Mouse (Mus musculus) midbrain, embryonic 12.5 days (tissue): Measurements from ENCODE around the gene Trmt1l. TPM values are rescaled to one million over a fixed set of nuclear protein-coding genes. Genes with fewer than 3 reads are reported as not detected.
"Not testable (repeated sequence)": the region's sequence is repeated elsewhere in the genome, so short reads cannot be mapped to it uniquely, and the experiment has no call there.

Source experiments
- ATAC-seq: fragments of 200-750 bp; cut with Nextera tagmentation; 2 replicates; pipeline ENCODE4 v1.8.0; 2017; ENCODE audit warnings: low read depth, moderate TSS enrichment, moderate library complexity; ENCODE audit not compliant: low FRiP score
- H3K27ac ChIP-seq: fragments of 300-500 bp; sonication (generic); replicated peaks from 2 replicates; pipeline ENCODE4 v1.5.1; 2016; ENCODE audit warnings: mild to moderate bottlenecking
- H3K27me3 ChIP-seq: fragments of 300-500 bp; sonication (generic); 2 replicates; pipeline ENCODE4 v1.6.1; 2016; ENCODE audit warnings: mild to moderate bottlenecking
- H3K36me3 ChIP-seq: fragments of 300-500 bp; sonication (generic); 2 replicates; pipeline ENCODE4 v1.6.1; 2016
- H3K4me1 ChIP-seq: fragments of 300-500 bp; sonication (generic); 2 replicates; pipeline ENCODE4 v1.6.1; 2016
- H3K4me2 ChIP-seq: fragments of 300-500 bp; sonication (generic); replicated peaks from 2 replicates; pipeline ENCODE4 v1.6.1; 2016; ENCODE audit warnings: mild to moderate bottlenecking, moderate library complexity
- H3K4me3 ChIP-seq: fragments of 300-500 bp; sonication (generic); 2 replicates; pipeline ENCODE4 v1.5.1; 2016; ENCODE audit warnings: mild to moderate bottlenecking
- H3K9ac ChIP-seq: fragments of 300-500 bp; sonication (generic); replicated peaks from 2 replicates; pipeline ENCODE4 v1.6.1; 2016; ENCODE audit warnings: mild to moderate bottlenecking, moderate library complexity
- H3K9me3 ChIP-seq: fragments of 300-500 bp; sonication (generic); 2 replicates; pipeline ENCODE4 v1.6.1; 2016; ENCODE audit warnings: mild to moderate bottlenecking
- WGBS: fragments of 180-500 bp; shearing (Covaris S2); methylation state at CpG from one replicate; pipeline ENCODE4 v1.1.7; 2016; 5-methylcytosine and 5-hydroxymethylcytosine counted together
- polyA plus RNA-seq: library from polyadenylated mRNA; unstranded; fragments of >200 nt; fragmentation: Nextera tagmentation; extraction: Ambion mirVana; gene quantifications from 2 replicates; pipeline ENCODE4 v1.2.1, GENCODE M21; 2016

The Trmt1l gene
- polyA plus RNA-seq, 1 experiment from 2014 or later: 66.7 TPM

- Histone ChIP-seq H3K4me1 (no peaks in the 10 kb centered on the region), H3K4me2 (no peak overlapping the region), H3K27me3 (no peaks in the 10 kb centered on the region), H3K9me3 (no peaks in the 10 kb centered on the region), H3K9ac (no peak overlapping the region), H3K36me3 (peaks cover 34% of the 10 kb centered on the region), H3K27ac (no peak overlapping the region), H3K4me3 (no peak overlapping the region)
- WGBS: 76% methylated on average over 9 of the region's 9 CpGs
- peak; percentile 56; the same call in 1 of the 2 replicates for ATAC-seq
These were observed 32.9 kb downstream of the Trmt1l start for GRCm38 (mm10) chr1:151461265-151461664.

DNA sequence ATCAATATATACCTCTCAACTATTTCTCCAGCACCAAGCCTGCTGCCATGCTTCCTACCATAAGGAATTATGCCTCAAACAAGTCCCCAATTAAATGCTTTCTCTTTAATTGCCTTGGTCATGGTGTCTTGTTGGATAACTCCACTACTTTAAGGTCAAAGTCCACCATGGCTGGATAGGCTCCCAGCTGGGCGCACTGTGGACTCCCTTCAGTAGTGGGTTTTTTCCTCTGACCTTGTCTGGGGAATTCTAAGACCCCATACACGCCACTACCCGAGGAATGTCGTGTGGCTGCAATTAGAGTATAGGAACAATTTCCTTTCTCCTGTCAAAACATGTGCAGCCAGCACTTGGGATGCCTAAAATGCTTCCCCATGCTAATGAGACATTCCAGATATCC is 36.6 kb downstream of the Trmt1l start:
- no peak for ATAC-seq
- WGBS: 74% methylated on average over 4 of the region's 4 CpGs
- H3K36me3 ChIP-seq: peaks cover 20% of the 10 kb centered on the region

DNA sequence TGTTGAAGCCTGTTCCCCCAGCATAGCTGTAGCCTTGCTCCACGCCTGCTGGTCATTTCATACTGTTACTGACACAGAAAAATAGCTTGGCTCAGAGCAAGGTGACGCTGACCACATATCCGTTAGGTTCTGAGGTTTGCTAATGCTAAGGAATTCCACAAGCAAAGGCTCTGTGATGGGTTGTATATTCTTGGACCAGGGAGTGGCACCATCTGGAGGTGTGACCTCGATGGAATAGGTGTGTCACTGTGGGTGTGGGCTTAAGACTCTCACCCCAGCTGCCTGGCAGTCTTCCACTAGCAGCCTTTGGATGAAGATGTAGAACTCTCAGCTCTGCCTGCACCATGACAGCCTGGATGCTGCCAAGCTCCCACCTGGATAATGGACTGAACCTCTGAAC is 38.2 kb downstream of the Trmt1l start:
- Histone ChIP-seq H3K4me2 (no peak overlapping the region), H3K36me3 (peaks cover 19% of the 10 kb centered on the region), H3K4me3 (no peak overlapping the region), H3K9me3 (no peaks in the 10 kb centered on the region), H3K27ac (no peak overlapping the region), H3K9ac (no peak overlapping the region), H3K4me1 (no peaks in the 10 kb centered on the region), H3K27me3 (no peaks in the 10 kb centered on the region)
- 92% methylated on average over 4 of the region's 4 CpGs for WGBS
- no peak for ATAC-seq

More for the DNA sequence above, 36.6 kb downstream of the Trmt1l start:
- H3K4me3 ChIP-seq: no peak overlapping the region
- no peak overlapping the region for H3K27ac ChIP-seq
- H3K4me1 ChIP-seq: no peaks in the 10 kb centered on the region
- no peak overlapping the region for H3K4me2 ChIP-seq
- no peaks in the 10 kb centered on the region for H3K9me3 ChIP-seq
- no peaks in the 10 kb centered on the region for H3K27me3 ChIP-seq
- H3K9ac ChIP-seq: no peak overlapping the region

DNA sequence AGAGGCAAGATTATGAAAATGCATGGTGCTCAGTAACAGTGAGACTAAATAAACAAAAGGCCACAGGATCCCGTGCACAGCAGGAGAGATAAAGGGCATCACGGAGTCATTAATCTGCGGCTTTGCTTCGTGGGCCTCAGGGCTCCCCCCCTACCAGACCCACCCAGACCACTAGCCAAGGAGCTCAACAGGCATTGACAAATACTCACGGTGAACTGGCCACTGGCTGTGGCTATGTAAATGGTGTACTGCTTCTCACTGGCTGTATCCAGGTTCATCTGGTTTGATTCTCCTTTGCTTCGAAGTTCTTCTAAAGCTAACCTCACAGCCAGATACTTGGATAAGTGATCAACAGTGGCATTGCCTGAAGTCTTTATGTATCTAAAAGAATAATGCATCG is 43.1 kb downstream of the Trmt1l start:
- no peak overlapping the region for H3K27ac ChIP-seq
- H3K4me1 ChIP-seq: no peaks in the 10 kb centered on the region
- H3K9me3 ChIP-seq: no peaks in the 10 kb centered on the region
- H3K36me3 ChIP-seq: peaks cover 61% of the 10 kb centered on the region
- no peak overlapping the region for H3K9ac ChIP-seq
- 43% methylated on average over 7 of the region's 7 CpGs for WGBS
- no peaks in the 10 kb centered on the region for H3K27me3 ChIP-seq
- no peak overlapping the region for H3K4me2 ChIP-seq
- no peak overlapping the region for H3K4me3 ChIP-seq
- ATAC-seq: no peak

DNA sequence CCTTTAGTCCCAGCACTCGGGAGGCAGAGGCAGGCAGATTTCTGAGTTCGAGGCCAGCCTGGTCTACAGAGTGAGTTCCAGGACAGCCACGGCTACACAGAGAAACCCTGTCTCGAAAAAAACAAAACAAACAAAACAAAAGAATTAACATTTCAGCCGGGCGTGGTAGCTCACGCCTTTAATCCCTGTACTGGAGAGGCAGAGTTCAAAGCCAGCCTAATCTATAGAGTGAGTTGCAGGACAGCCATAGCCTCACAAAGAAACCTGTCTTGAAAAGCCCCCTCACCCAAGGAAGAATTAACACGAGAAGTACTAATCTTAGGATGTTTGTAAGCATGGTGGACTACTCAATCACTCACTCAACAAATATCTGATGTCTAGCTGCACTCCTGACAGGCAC is 44.0 kb downstream of the Trmt1l start:
- not testable (repeated sequence) for H3K27ac ChIP-seq, H3K9me3 ChIP-seq, H3K4me3 ChIP-seq, H3K4me2 ChIP-seq, ATAC-seq, H3K4me1 ChIP-seq, H3K27me3 ChIP-seq, H3K9ac ChIP-seq
- 78% methylated on average over 8 of the region's 8 CpGs for WGBS
- H3K36me3 ChIP-seq: peaks cover 66% of the 10 kb centered on the region

DNA sequence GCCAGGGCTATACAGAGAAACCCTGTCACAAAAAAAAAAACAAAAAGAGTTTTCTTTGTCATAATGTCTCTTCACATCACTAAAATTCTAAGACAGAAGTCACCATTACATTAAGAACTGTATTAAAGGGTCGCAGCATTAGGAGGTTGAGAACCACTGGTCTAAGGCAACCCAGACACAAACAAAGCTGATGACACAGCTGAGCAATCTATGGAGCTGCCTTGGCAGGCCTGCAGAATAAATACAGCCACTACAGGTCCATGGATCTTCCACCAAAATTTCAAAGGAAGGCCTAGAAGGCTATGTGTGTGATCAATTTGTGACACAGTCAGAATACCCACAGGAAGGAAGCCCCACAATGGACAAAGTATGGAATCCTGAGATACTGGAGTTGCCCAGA is 54.2 kb downstream of the Trmt1l start:
- no peaks in the 10 kb centered on the region for H3K4me1 ChIP-seq
- H3K27ac ChIP-seq: no peak overlapping the region
- no peak overlapping the region for H3K9ac ChIP-seq
- no peaks in the 10 kb centered on the region for H3K9me3 ChIP-seq
- peaks cover 20% of the 10 kb centered on the region; the same call in 1 of the 2 replicates for H3K36me3 ChIP-seq
- H3K4me3 ChIP-seq: no peak overlapping the region
- no peak overlapping the region for H3K4me2 ChIP-seq
- H3K27me3 ChIP-seq: no peaks in the 10 kb centered on the region
- 100% methylated on average over 1 of the region's 1 CpGs for WGBS
- ATAC-seq: no peak

DNA sequence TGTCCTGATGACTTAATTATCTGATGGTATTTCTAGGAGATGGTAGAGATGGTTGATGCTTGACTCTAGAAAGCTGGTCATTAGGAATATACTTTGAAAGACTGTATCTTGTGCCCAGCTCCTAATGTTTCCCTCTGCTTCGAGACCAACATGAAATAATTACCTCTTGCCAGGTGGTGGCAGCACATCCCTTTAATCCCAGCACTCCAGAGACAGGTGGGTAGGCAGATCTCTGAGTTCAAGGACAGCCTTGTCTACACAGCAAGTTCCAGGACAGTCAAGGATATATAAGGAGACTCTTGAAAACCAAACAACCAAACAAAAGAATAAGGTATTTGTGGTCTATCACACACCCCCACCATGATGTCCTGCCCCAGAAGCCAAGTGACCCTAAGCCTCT is 55.2 kb downstream of the Trmt1l start:
- Histone ChIP-seq H3K9ac (no peak overlapping the region), H3K36me3 (peaks cover 12% of the 10 kb centered on the region; the same call in 1 of the 2 replicates), H3K27me3 (no peaks in the 10 kb centered on the region), H3K4me3 (no peak overlapping the region), H3K4me2 (no peak overlapping the region), H3K9me3 (no peaks in the 10 kb centered on the region), H3K4me1 (no peaks in the 10 kb centered on the region), H3K27ac (no peak overlapping the region)
- no peak for ATAC-seq
- WGBS: 66% methylated on average over 1 of the region's 1 CpGs

DNA sequence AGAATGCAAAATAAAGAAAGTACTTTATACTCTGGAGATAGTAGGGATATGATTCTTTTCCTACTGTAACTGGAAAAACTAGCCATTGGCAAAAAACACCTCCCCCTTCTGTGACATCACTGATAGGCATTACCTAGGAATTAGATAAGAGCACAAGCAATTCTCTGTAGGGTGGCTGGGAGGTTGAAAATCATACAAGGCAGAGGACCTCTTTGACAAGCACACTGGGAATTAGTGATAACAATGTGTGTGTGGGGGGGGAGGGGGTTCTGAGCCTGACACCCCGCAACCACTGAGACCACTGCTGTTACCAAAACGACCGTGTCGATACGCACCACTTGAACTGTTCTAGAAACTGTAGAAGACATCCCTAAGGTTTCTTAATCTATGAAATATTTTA is 56.4 kb downstream of the Trmt1l start:
- ATAC-seq: no peak
- H3K27ac ChIP-seq: no peak overlapping the region
- no peaks in the 10 kb centered on the region for H3K27me3 ChIP-seq
- no peak overlapping the region for H3K4me2 ChIP-seq
- H3K9me3 ChIP-seq: no peaks in the 10 kb centered on the region
- H3K4me3 ChIP-seq: no peak overlapping the region
- peaks cover 11% of the 10 kb centered on the region; the same call in 1 of the 2 replicates for H3K36me3 ChIP-seq
- no peaks in the 10 kb centered on the region for H3K4me1 ChIP-seq
- 82% methylated on average over 5 of the region's 5 CpGs for WGBS
- H3K9ac ChIP-seq: no peak overlapping the region

- no peak overlapping the region for H3K4me2 ChIP-seq
- H3K27ac ChIP-seq: no peak overlapping the region
- no peaks in the 10 kb centered on the region for H3K36me3 ChIP-seq
- no peak overlapping the region for H3K9ac ChIP-seq
- no peaks in the 10 kb centered on the region for H3K9me3 ChIP-seq
- no peak for ATAC-seq
- no peaks in the 10 kb centered on the region for H3K27me3 ChIP-seq
- 87% methylated on average over 6 of the region's 6 CpGs for WGBS
- H3K4me1 ChIP-seq: peaks cover 8% of the 10 kb centered on the region
- no peak overlapping the region for H3K4me3 ChIP-seq
These were observed 61.5 kb downstream of the Trmt1l start for GRCm38 (mm10) chr1:151489806-151490205.

DNA sequence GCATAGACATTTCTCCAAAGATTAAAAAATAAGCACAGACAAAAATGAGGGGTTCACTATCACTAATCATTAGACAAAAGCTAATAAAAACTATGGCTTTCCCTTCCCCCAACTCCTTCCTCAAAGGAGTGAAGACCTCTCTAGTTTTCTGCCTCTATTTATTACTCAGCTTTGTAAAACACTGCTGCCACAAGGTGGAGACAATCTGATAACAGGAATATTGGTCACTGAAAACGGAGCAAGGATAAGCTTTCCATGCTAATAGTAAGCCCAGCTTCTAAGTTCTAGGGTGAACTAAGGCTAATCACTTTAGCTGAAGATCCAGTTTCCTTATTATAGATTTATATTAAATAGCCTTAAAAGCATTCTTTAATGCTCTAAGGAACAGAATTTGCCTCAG is 64.1 kb downstream of the Trmt1l start:
- Histone ChIP-seq H3K36me3 (no peaks in the 10 kb centered on the region), H3K9ac (no peak overlapping the region), H3K9me3 (no peaks in the 10 kb centered on the region), H3K27ac (no peak overlapping the region), H3K4me1 (peaks cover 8% of the 10 kb centered on the region), H3K4me2 (no peak overlapping the region), H3K27me3 (no peaks in the 10 kb centered on the region), H3K4me3 (no peak overlapping the region)
- 67% methylated on average over 1 of the region's 1 CpGs for WGBS
- ATAC-seq: no peak

DNA sequence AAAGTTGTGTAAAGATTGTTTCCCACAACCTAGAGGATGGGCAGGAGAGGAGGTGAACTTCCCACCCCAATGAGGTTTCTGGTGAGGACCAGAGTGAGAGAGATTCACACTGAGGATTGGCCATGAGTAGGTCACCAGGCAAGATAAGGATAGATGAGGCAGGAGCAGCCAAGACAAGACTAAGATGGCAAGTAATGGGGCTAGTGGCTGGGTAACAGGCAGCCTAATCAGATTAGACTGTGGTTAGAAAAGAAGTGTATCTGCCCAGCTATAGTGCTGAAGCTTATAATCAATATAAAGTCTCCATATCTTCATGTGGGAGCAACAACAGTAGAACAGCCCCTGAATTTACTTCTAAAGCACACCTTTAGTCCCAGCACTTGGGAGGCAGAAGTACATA is 65.5 kb downstream of the Trmt1l start:
- H3K27me3 ChIP-seq: no peaks in the 10 kb centered on the region
- no peaks in the 10 kb centered on the region for H3K36me3 ChIP-seq
- H3K27ac ChIP-seq: no peak overlapping the region
- ATAC-seq: no peak
- peaks cover 18% of the 10 kb centered on the region for H3K4me1 ChIP-seq
- H3K9ac ChIP-seq: no peak overlapping the region
- H3K4me3 ChIP-seq: no peak overlapping the region
- H3K9me3 ChIP-seq: no peaks in the 10 kb centered on the region
- no peak overlapping the region for H3K4me2 ChIP-seq

- ATAC-seq: no peak
- Histone ChIP-seq H3K36me3 (no peaks in the 10 kb centered on the region), H3K4me2 (no peak overlapping the region), H3K4me1 (peaks cover 21% of the 10 kb centered on the region), H3K9me3 (no peaks in the 10 kb centered on the region), H3K27ac (no peak overlapping the region), H3K9ac (no peak overlapping the region), H3K27me3 (no peaks in the 10 kb centered on the region), H3K4me3 (no peak overlapping the region)
- WGBS: 87% methylated on average over 6 of the region's 6 CpGs
These were observed 66.4 kb downstream of the Trmt1l start for GRCm38 (mm10) chr1:151494711-151495110.

DNA sequence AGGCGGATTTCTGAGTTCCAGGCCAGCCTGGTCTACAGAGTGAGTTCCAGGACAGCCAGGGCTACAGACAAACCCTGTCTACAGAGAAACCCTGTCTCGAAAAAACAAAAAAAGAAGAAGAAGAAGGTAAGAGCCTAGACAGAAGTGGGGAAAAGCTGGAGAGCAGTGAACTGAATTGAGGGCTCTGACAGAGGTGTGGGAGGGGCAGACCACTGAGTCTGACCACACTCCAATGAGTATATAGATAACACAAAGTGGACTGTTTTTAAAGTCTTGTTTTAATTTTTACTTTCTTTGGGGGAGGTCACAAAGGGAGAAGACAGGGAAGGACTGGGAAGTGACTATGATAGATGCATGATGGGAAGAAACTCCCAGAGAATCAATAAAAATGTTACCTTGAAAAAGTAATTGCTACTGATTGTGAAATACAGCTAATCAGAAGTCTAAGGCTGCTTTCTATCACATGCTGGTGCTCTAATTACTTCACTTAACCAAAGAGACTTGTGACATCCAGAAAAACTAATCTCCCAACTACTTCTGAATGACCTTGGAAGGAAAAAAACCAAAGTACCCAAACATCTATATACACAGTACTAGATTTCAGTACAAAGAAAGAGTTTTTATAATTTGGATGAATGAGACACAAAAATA is 67.4 kb downstream of the Trmt1l start:
- Histone ChIP-seq H3K36me3 (no peaks in the 10 kb centered on the region), H3K27me3 (no peaks in the 10 kb centered on the region), H3K9me3 (no peaks in the 10 kb centered on the region), H3K4me3 (no peak overlapping the region), H3K27ac (no peak overlapping the region), H3K4me2 (no peak overlapping the region), H3K4me1 (peaks cover 21% of the 10 kb centered on the region), H3K9ac (no peak overlapping the region)
- 91% methylated on average over 2 of the region's 2 CpGs for WGBS
- ATAC-seq: no peak
